Mouse (Mus musculus) NIH3T3 (cell line): Measurements from ENCODE around the gene Glrx3.
"Not testable (repeated sequence)": the region's sequence is repeated elsewhere in the genome, so short reads cannot be mapped to it uniquely, and the experiment has no call there.

Experiments
- DNase-seq: peaks from one replicate; pipeline ENCODE4 v3.0.0-alpha.2; 2012; ENCODE audit warnings: low read depth

Glrx3 gene

DNA sequence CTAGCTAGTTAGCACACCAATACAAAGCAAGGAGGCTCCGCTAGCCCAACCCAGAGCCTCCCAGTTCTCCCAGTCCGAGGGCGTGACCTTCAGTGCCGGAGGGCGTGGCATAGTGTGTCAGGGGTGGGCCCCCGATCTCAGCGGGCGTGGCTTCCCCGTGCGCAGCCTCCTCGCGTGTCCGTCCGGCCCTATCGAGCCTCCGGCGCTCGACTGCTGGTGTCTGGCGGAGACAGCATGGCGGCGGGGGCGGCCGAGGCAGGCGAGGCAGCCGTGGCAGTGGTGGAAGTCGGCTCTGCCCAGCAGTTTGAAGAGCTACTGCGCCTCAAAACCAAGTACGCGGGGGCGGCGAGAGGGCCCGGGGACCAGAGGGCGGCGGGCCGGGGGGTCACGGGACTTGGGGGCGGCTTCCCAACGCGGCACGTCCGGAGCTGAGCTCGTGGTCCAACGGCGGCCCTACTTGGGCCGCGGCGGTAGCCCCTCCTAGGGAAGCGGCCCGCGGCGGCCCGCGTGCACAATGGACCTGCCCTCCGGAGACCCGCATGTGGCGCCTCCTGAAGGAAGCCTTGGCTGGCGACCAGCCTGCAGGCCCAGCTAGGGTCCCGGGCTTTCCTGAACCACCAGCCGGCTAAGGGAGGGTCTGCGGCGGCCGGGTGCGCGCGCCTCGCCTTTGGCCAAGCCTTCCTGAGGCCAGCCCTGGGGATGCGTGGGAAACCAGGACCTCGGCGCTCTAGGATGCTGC is at the start of gene Glrx3:
Glrx3 (plus strand) TSS at position 175 of the 739 bp plus-strand sequence.
- peak; percentile 96 for DNase-seq

DNA sequence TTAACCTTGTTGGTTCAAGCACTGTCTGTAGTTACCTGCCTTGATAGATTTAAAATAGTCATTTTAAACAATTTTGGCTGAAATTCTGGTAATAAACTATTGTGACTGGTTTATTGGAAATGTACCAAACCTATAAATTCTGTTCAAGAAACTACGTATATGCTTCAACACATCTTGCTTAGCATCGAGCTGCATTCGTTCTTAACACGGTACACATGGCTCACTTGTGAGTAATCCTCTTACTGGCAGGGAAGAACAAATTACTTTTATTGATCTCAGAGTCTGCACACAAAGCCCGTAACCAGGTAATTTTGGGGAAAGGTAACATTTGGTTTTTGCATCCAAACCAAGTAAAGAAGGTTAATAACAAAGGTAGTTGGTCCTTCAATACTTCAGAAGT is 49.6 kb upstream of the Glrx3 start:
- no peak for DNase-seq

- peak; percentile 12 for DNase-seq
Observed at GRCm38 (mm10) chr7:137395421-137395820, 42.0 kb upstream of the Glrx3 start.

DNA sequence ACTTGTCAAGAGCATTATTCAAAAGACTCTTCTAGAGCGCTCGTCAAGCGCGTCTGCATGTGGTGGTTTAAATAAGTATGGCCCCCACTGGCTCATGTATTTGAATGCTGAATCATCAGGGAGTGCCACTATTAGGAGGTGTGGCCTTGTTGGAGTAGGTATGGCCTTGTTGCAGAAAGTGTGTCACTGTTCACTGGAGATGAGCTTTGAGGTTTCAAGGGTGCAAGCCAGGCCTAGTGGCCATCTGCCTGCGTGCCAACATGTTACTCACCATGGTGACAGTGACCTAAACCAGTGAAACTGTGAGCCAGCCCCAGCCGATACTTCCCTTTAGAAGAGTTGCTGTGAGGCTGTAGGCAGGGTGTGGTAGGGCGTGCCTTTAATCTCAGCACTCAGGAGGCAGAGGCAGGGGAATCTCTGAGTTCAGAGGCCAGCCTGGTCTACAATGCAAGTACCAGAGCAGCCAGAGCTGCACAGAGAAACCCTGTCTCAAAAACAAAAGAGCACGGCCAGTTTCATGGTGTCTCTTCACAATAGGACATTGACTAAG is 40.0 kb upstream of the Glrx3 start:
- DNase-seq: no peak

DNA sequence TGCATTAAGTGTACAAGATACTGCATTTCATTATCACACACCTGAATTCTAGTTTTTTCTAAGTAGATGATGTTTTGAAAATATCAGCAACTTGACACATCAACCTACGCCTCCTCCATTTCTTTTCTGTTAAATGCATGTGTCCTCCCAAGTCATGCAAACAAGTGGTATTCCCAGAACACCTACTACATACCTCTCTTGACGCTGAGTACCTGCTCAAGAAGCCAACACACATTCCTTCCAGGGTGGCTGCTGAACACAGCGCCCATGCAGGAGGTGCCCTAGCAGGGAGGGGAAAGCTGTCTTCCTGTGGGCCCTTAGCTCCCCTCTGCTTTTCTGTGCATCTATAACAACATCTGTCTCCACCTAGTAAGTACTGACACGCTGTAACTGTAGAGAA is 38.4 kb upstream of the Glrx3 start:
- DNase-seq: no peak

DNA sequence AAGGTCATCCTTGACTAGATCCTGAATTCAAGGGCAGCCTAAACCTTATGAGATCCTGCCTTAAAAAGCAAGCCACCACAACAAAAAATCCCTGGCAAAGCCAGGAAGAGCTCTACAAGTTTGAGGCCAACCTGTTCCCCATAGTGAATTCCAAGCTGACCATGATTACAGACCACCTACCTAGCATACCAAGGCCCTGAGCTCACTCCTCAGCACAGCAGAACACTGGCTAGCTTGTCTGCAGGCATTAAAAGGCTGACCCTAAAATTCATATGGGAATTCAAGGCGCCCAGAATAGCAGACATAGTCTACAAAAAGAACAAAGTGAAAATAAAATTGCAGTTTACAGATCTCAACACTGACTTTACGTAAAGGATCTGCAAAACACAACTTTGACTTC is 33.3 kb upstream of the Glrx3 start:
- DNase-seq: peak; percentile 52

- no peak for DNase-seq
Observed at GRCm38 (mm10) chr7:137407428-137408058, 29.9 kb upstream of the Glrx3 start.

- DNase-seq: peak; percentile 97
Observed at GRCm38 (mm10) chr7:137410337-137411197, 26.8 kb upstream of the Glrx3 start, which contains the start of gene 9430038I01Rik. Gene 9430038I01Rik (minus strand): TSS chr7:137410762.

DNA sequence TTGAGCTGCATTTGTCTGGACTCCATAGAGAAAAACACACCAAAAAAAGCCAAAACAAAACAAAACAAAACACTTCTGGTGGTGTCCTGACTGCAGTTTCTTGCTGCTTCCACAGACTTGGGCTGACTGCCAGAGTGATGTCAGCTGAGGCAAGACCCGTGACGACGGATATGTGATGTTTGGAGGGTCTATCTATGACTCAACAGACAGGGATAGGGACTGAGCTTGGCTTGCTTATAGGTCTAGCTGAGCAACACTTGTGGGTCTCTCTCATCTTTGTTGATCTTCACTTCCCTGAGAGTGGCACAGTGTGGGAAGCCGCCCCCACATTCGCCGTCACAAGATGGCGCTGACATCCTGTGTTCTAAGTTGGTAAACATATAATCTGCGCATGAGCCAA is 22.7 kb upstream of the Glrx3 start:
- DNase-seq: peak; percentile 30

DNA sequence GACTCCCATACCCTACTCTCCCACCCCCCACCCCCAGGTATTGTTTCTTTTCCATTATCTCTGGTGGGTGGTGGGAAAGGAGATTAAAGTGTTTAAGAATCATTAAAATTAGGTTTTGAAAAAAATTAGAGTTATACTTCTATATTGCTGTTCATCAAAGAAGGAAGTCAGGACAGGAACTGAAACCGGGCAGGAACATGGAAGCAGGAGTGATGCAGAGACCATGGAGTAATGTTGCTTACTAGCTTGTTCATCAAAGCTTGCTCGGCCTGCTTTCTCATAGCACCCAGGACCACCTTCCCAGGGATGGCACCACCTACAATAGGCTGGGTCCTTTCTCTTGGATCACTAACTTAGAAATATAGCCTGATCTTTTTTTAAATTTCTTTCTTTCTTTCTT is 16.9 kb upstream of the Glrx3 start:
- no peak for DNase-seq

DNA sequence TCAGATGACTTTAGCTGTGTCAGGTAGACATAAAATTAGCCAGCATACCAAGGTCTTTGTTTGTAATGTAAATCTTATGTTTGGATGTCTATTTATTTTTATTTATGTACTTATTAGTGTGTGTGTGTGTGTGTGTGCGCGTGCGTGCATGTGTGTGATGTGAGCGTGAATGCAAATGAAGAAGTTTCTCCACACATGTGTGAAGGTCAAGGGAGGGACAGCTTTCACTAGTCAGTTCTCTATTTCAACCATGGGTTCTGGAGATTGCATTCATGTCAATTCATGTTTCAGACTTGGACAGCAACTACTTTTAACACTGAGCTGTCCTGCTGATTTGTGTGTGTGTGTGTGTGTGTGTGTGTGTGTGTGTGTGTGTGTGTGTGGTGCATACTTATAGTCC is 16.2 kb upstream of the Glrx3 start:
- no peak for DNase-seq

GRCm38 (mm10) chr7:137426693-137427092 is 10.7 kb upstream of the Glrx3 start:
- DNase-seq: peak; percentile 17

DNA sequence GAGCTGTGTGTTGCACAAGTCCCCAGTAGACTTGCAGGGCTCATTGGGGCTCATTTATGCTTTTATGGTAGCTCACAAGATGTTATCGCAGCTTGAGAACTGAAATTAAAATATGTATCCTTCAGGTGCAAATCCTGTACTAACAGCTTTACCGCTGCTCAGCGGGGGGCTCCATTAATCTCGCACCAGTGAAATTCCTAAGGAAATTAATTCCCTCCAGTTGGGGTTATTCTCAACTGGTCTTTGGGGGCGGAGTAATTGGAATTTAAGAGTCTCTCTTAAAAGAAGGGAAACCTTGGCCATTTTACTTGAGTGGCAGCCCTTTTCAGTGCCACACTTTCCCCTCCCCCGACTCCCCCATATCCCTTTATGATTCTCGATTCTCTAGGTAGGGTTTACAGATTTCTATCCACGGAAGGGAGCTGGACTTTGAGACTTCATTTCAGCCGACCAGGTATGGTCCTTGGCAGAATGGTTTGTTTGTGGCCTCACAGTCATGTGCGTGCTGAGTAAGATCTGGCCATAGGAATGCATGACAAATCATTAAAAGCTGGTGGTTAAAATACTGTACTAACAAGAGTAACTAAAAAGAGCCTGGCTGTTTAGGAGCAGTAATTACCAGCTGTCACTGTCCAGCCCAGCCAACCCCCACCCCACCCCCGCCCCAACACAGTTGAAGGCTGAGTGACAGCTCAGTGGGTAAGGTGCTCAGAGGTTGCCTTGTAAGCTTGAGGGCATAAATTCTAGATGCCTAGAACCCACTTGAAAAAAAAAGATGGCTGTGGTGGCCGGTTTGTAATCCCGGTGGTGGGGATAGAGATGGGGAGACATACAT is 5.4 kb upstream of the Glrx3 start:
- peak; percentile 13 for DNase-seq

GRCm38 (mm10) chr7:137436901-137437300 is 513 bp upstream of the Glrx3 start:
- DNase-seq: no peak

- no peak for DNase-seq
Observed at GRCm38 (mm10) chr7:137438179-137438550, 751 bp downstream of the Glrx3 start.

DNA sequence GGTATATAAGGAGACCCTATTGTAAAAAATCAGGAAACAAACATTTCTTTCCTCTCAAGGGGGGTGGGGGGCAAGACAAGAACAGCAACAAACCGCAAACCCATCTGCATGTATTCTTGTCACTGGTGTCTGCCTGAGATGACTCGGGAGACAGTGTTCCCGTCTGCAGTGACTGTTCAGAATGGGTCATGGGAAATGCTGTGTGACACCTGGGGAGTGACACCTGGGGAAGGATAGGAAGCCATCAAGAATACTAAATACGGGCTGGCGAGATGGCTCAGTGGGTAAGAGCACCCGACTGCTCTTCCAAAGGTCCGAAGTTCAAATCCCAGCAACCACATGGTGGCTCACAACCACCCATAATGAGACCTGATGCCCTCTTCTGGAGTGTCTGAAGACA is 1.5 kb downstream of the Glrx3 start:
- DNase-seq: not testable (repeated sequence)

GRCm38 (mm10) chr7:137442951-137443350 is 5.5 kb downstream of the Glrx3 start:
- DNase-seq: no peak

DNA sequence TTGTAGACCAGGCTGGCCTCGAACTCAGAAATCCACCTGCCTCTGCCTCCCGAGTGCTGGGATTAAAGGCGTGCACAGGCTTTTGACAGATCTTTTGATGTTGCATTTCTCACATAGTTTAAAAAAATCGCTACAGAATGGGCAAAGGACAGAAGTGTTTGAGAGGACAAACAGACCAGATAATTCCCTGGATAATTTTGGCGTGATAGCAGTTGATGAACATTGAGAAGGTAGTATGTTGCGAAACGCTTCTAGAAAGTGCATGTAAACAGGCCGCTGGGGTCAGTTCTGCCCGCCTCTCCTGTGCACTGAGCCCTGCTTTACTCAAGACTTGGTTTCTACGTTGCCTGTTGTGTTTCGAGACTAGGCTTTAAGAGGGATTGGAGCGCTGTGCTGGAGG is 7.9 kb downstream of the Glrx3 start:
- no peak for DNase-seq

DNA sequence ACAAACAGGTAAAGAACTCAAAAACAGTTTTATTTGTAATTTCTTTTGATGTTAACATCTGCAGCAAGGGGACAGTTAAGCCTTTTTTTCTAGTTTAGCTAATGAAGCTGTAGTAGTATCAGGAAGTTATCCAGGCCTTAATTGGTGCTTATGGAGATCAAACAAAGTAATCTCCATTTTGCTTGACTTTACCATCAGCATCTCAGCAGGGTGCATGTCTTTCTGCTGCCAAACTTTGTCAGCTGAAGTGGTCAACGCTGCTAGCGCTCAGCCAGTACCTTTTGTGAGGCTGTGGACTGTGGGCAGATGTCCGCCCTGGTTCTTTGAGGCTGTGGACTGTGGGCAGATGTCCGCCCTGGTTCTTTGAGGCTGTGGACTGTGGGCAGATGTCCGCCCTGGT is 24.0 kb downstream of the Glrx3 start:
- DNase-seq: no peak

DNA sequence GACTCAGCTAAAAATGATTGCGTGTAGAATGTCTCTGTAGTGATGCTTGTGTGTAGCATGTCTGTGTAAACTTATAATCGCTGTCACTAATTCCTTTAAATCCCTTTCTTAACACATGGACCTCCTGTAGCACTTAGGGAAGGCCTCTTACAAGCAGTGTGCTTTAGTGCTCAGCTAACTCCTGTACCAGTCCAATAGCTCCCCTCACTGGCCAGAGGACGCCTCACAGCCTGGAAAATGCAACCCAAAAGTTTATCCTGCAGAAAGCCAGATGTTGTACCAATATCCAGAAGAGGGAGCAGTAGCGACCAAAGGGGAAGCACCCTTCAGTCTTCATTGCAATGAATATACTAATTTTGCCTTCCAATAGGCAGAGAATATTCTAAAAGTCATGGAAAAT is 30.8 kb downstream of the Glrx3 start:
- DNase-seq: peak; percentile 71

DNA sequence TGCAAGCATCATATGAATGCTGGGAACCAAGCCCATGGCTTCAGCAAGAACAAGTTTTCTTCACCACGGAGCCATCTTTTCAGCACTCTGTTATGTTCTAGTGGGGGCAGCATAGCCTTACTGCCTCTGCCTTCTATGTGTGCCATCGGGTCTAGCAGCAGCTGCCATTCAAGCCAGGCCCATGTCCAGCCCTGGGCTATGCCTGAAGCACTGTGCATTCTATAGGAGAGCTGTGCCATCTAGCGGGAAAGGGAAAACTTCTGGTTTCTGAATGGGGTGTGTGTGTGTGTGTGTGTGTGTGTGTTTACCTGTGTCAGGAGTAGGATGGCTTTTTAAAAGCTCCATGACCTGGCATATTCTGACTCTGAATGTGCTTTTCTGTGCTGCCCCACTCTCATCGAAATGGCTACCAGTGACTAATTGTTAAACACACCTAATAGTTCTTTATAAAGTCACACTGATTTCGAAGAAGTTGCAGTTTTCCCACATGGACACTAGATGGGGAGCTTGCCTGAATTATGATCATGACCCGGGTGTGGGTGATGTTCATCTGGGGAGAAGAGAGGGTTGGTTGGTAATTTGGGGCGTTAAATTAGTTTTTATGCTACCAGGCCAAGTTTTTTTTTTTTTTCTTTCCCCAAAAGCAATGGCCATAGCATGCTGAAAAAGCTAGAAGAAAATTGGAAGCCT is 34.2 kb downstream of the Glrx3 start:
- DNase-seq: peak; percentile 23
